Comparison of ENCODE assay signal across 8 mouse cellular contexts in the genomic region with DNA sequence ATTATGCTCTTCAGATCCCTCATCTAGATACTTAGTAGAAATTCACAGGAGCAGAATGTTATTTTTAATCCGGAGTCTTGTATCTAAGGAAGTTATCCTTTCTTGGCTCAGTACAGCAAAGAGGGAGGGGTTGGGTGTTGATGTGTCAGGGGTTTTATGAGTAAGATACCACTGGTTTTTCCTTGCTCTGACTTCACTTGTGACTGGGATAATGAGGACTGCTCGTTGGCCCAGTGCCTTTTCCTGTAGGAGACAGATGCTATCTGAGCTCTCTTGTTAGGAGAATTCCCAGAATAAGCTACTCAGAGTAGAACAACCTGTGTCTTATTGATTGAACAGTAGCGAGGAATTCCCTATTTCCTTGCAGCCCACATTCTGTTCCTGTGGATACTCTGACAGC. TPM values are rescaled to one million over a fixed set of nuclear protein-coding genes. Genes with fewer than 3 reads are reported as not detected.
DNase-seq lines count a peak whose midpoint lies in the region; ATAC-seq and TF ChIP-seq lines count a peak whose summit lies in the region.

No protein-coding gene starts in this region.

- H3K36me3 ChIP-seq in kidney, embryonic 15.5 days, result no peaks in the 10 kb centered on the region
- no peaks in the 10 kb centered on the region for H3K36me3 ChIP-seq in kidney, embryonic 14.5 days (ENCODE audit: control insufficient read depth, insufficient read depth, low read length)

- H3K9me3 ChIP-seq in kidney, embryonic 15.5 days (replicated peaks), result no peaks in the 10 kb centered on the region
- H3K9me3 ChIP-seq in kidney, embryonic 14.5 days (ENCODE audit: control insufficient read depth, low read length), result no peaks in the 10 kb centered on the region

- DNase-seq in frontal cortex, adult 2 months (ENCODE audit: extremely low spot score in 1 of 2, low spot score in 1 of 2), result peak; percentile 44 to 74
- DNase-seq in layer of hippocampus, adult 2 months (ENCODE audit: low spot score in 2 of 2), result peak; percentile 25 to 33
- peak; percentile 52 for DNase-seq in right cerebral cortex, postnatal 25 days
- no peak for DNase-seq in embryo, embryonic 10.5 days (ENCODE audit: low spot score)
- no peak for DNase-seq in thymus, postnatal 36 days
- DNase-seq in retina, postnatal 1 day, result no peak

- H3K4me1 ChIP-seq in kidney, embryonic 15.5 days, result peaks cover 20% of the 10 kb centered on the region; the same call in 1 of the 2 replicates
- 0 out of 2 replicates have a peak, but pooled peaks cover 7% of the 10 kb centered on the region for H3K4me1 ChIP-seq in kidney, embryonic 14.5 days (ENCODE audit: control insufficient read depth, insufficient read depth, low read length)

- no peak for ATAC-seq in kidney, embryonic 15.5 days (replicated peaks; ENCODE audit: low FRiP score)
- ATAC-seq in kidney, embryonic 14.5 days (ENCODE audit: low FRiP score, low TSS enrichment), result no peak

- TF ChIP-seq CTCF in layer of hippocampus, adult 2 months (conservative IDR thresholded peaks at IDR 0.05), result no peak

- 37% methylated on average over 3 of the region's 3 CpGs for WGBS in kidney, embryonic 15.5 days
- 61% methylated on average over 3 of the region's 3 CpGs for WGBS in kidney, embryonic 14.5 days

- peak overlapping the region; percentile 10; the same call in 1 of the 2 replicates for H3K27ac ChIP-seq in kidney, embryonic 15.5 days
- no peak overlapping the region for H3K27ac ChIP-seq in kidney, embryonic 14.5 days (ENCODE audit: low read depth, low read length)
- H3K27ac ChIP-seq in layer of hippocampus, adult 2 months, result peak overlapping the region; percentile 73

- H3K4me3 ChIP-seq in kidney, embryonic 15.5 days (replicated peaks), result no peak overlapping the region
- no peak overlapping the region for H3K4me3 ChIP-seq in kidney, embryonic 14.5 days (ENCODE audit: low read length)
- peak overlapping the region; percentile 5 for H3K4me3 ChIP-seq in layer of hippocampus, adult 2 months

- no peak overlapping the region for H3K4me2 ChIP-seq in kidney, embryonic 15.5 days
- no peak overlapping the region for H3K4me2 ChIP-seq in kidney, embryonic 14.5 days (replicated peaks; ENCODE audit: low read depth, low read length)

- H3K27me3 ChIP-seq in kidney, embryonic 15.5 days, result no peaks in the 10 kb centered on the region
- no peaks in the 10 kb centered on the region for H3K27me3 ChIP-seq in kidney, embryonic 14.5 days (ENCODE audit: control insufficient read depth, insufficient read depth, low read length)

- H3K9ac ChIP-seq in kidney, embryonic 15.5 days, result no peak overlapping the region
- H3K9ac ChIP-seq in kidney, embryonic 14.5 days (ENCODE audit: low read depth, low read length), result no peak overlapping the region

RNA-seq across cellular contexts. Expression of a gene that starts 39.3 kb away (rescaled TPM):
- polyA plus RNA-seq in kidney, embryonic 15.5 days (2015; fragmentation: Nextera tagmentation; extraction: Ambion mirVana), result 37.7 and 37.8 TPM in 2 replicates
- polyA plus RNA-seq in kidney, embryonic 14.5 days (2014; fragmentation: Nextera tagmentation; extraction: Ambion mirVana), result 34.2 and 42.7 TPM in 2 replicates
- 51.1 and 52.1 TPM in 2 replicates for polyA plus RNA-seq in frontal cortex, adult 2 months (2012; rRNA removed)
- total RNA-seq in layer of hippocampus, adult 2 months (2021), result 10 to 100 TPM; 52.2 to 59.9 TPM

Comparison
In these comparisons a context has a peak if more than half of its experiments do, and no peak if none do; other contexts are left out.
1. DNase-seq: peak in frontal cortex, adult 2 months (2 of 2), layer of hippocampus, adult 2 months (2 of 2) and right cerebral cortex, postnatal 25 days (single experiment); none in embryo, embryonic 10.5 days (single experiment), thymus, postnatal 36 days (0 of 2) and retina, postnatal 1 day (single experiment).